Mouse (Mus musculus): ENCODE measurements around the gene Dgkz.

Dgkz gene

GRCm38 (mm10) chr2:91993409-91993808, 17.7 kb upstream of the Dgkz start:
- DNase-seq, result no peak

GRCm38 (mm10) chr2:91989750-91990149, 14.1 kb upstream of the Dgkz start:
- DNase-seq, result no peak

- peak; percentile 91 to 95 for DNase-seq
These were observed 11.9 kb upstream of the Dgkz start for GRCm38 (mm10) chr2:91987542-91987941.

- peak; percentile 53 to 63 for DNase-seq
These were observed 10.4 kb upstream of the Dgkz start for GRCm38 (mm10) chr2:91986071-91986470.

GRCm38 (mm10) chr2:91984906-91985525, 9.4 kb upstream of the Dgkz start:
- no peak for DNase-seq

GRCm38 (mm10) chr2:91984439-91984838, 8.8 kb upstream of the Dgkz start:
- no peak for DNase-seq

- DNase-seq, result no peak
These were observed 5.2 kb upstream of the Dgkz start for GRCm38 (mm10) chr2:91980830-91981229.

GRCm38 (mm10) chr2:91980245-91980644, 4.6 kb upstream of the Dgkz start:
- DNase-seq, result no peak

GRCm38 (mm10) chr2:91978547-91978946, 2.9 kb upstream of the Dgkz start:
- DNase-seq, result peak in 1 of 2 experiments; percentile 4

GRCm38 (mm10) chr2:91977960-91978359, 2.3 kb upstream of the Dgkz start:
- DNase-seq, result no peak

GRCm38 (mm10) chr2:91973416-91974135, 2.1 kb downstream of the Dgkz start:
- DNase-seq, result no peak

- no peak for DNase-seq
These were observed 3.5 kb downstream of the Dgkz start for GRCm38 (mm10) chr2:91972121-91972566.

- DNase-seq, result peak; percentile 89 to 92
These were observed 4.2 kb downstream of the Dgkz start for GRCm38 (mm10) chr2:91971231-91972097.

GRCm38 (mm10) chr2:91967962-91968361, 7.7 kb downstream of the Dgkz start:
- peak in 1 of 2 experiments; percentile 37 for DNase-seq

- DNase-seq, result no peak
These were observed 9.3 kb downstream of the Dgkz start for GRCm38 (mm10) chr2:91966367-91966766.

- peak in 1 of 2 experiments; percentile 45 for DNase-seq
These were observed 10.2 kb downstream of the Dgkz start for GRCm38 (mm10) chr2:91965417-91965816.

GRCm38 (mm10) chr2:91964610-91965204, 11.0 kb downstream of the Dgkz start:
- DNase-seq, result no peak

- DNase-seq, result peak; percentile 97 to 98
These were observed 12.2 kb downstream of the Dgkz start for GRCm38 (mm10) chr2:91963443-91963932.

- DNase-seq, result peak; percentile 71 to 72
These were observed 12.7 kb downstream of the Dgkz start for GRCm38 (mm10) chr2:91962864-91963401.

GRCm38 (mm10) chr2:91961901-91962761, 13.5 kb downstream of the Dgkz start:
- peak; percentile 52 to 60 for DNase-seq

GRCm38 (mm10) chr2:91960459-91960858, 15.2 kb downstream of the Dgkz start:
- DNase-seq, result peak in 1 of 2 experiments; percentile 52
